Mouse (Mus musculus): ENCODE data around the gene Plb1.
A peak's percentile ranks its signal among the peaks of the same experiment; 100 is the strongest.

Plb1 gene

DNA sequence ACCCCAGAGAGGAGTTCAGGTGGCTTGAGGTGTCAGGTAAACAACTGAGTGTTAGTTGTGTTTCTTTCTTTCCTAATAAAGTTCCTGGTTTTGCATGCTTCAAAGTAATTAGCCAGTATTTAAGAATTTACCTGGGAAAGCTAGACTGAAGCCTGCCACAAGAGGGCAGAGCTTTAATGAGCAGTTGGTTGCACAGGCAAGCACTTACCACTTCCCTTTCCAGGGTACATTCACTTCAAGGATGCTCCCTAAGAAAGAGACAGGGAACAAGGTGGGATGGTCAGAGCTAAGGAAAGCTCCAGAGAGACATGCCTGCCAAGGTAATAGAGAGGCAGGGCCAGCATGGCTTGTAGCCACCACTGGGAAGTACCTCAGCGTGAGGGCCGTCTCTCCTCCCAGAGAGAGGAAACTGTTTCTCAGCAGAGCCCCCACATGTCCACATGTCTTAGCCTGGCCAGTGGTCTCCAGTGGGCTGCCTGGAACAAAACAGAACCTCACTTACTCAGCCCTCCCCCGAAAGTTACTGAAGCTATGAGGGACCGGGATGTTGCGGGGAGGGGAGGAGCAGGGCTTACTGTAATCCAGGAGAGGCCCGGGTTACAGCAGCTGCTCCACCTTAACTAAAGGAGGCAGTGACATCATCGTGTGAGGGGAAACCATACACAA lies 89.8 kb downstream of the Plb1 start:
- no peak for DNase-seq (ENCODE audit: extremely low read depth, low read depth, low spot score)

DNA sequence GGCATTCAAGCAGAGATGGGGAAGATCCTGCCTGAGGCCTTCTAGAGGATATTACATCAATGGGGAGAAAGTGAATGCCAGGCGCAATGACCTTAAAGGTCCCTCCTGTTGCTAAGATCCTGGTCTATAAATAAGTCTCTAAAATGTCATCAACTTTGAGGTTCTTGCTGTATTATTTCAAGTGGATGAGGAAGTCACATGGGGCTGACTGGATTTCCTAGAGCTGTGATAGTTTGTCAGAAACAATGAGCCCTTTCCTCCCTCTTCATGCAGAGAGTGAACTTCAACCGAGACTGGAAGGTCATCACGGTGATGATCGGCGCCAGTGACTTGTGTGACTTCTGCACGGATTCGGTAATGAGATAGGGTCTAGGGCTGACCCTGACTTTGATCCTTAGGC lies 95.6 kb downstream of the Plb1 start:
- DNase-seq (ENCODE audit: extremely low read depth, low read depth, low spot score) = no peak

DNA sequence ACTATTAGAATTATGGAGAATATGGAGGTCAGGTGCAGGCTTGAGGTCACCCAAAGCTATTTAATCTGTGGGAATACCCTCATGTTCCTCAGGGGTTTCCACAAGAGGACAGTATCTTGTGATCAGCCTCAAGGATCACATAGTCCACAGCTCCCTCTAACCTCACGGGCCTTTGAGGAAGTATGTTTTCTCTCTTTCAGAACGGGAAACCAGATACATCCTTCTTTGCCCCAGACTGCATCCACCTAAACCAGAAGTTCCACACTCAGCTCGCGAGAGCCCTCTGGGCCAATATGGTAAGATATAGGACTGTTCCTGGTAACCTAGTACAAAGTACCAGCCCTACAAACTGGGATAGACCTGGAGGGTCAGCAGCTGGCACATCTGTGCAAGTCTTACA lies 100.1 kb downstream of the Plb1 start:
- DNase-seq (ENCODE audit: extremely low read depth, low read depth, low spot score) = no peak

DNA sequence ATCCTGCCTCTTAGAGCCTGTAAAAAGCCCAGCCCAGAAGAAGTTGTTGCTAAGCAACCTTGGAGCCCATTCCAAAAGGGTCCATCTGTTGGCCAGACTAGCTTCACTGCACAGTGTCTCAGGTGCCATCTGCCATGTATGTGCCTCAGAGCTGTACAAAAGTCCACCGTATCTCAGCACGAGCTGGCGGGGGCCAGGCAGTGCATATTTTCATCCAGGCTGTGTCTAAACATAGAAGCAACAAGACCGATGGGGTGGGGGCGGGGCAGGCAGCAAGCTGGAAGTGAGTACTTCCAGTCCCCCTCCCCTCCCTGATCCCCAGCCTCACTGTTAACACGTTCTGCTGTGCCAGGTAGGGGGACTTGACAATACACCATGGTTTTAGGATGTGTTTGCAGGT lies 102.7 kb downstream of the Plb1 start:
- no peak for DNase-seq (ENCODE audit: extremely low read depth, low read depth, low spot score)

DNA sequence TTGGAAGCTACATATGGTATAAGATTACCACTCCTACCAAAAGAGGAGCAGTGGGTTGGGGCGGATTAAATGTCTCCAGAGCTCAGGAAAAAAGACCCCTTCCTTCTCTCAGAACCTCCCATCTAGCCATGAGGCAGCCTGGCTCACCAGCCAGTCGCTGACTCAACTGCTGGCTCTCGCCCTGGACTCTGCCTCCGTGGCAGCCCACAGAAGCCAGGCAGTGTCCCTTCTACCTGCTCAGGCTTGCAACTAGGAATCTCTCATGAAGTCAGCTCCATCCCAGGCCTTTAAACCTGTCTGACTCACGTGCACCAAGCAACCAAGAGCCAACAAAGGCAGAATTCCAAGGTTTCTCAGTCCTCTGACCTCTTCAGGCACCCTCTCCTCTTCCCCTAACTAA lies 103.6 kb downstream of the Plb1 start:
- DNase-seq (ENCODE audit: extremely low read depth, low read depth, low spot score) = peak; percentile 47

DNA sequence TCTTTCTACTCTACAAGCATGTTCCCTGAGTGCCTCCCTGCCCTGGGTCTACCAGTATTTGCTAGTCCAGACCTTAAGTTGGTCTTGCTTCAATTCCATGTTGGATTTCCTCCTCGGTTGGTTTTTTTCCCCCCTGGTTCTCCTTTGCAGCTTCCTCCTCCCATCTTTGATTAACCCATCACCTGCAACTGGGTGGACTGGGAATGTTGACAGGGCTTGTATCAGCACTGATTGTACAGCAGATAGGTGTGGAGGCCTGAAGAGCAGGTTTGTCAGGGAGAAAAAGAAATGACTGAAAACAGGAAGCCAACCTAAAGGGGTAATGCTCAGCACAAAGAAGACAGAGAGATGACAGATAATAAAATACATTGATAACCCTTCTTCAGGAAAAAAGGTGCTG lies 104.8 kb downstream of the Plb1 start:
- DNase-seq (ENCODE audit: extremely low read depth, low read depth, low spot score) = no peak

DNA sequence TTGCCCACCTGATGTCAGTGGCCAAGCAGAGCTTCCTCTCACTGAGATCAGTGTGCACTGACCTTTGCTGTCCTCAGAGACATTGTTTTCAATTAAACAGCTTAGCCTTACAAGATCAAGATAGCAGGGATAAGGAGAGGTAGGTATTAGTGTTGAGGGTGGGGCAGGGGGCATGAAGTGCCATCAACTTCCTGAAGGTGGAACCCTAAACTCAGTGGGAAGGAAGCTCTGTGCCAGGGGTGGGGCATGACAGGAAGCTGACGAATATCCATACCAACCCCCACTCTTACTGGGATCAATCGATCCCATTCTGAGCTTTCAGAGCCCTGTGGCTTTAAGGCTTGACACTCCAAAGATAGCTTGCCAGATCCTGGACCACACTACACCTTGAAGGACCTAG lies 105.8 kb downstream of the Plb1 start:
- no peak for DNase-seq (ENCODE audit: extremely low read depth, low read depth, low spot score)

DNA sequence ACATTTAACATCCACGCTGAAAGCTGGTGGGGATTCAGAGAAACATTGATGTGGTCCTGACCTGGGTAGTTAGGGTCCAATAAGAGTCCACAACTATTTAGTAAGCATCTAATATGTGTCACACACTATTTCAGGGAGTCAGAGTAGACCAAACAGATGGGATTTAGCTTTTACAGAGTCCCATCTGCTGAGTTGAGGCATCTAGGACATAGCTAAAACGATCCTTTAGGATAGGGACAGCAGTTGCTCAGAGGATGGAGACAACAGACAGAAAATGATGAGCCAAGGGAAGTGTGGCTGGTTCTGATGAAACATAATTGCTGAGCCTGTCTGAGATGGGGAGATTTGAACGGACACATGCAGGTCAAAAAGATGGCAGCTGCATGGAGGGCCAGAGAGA lies 106.3 kb downstream of the Plb1 start:
- DNase-seq (ENCODE audit: extremely low read depth, low read depth, low spot score) = no peak

DNA sequence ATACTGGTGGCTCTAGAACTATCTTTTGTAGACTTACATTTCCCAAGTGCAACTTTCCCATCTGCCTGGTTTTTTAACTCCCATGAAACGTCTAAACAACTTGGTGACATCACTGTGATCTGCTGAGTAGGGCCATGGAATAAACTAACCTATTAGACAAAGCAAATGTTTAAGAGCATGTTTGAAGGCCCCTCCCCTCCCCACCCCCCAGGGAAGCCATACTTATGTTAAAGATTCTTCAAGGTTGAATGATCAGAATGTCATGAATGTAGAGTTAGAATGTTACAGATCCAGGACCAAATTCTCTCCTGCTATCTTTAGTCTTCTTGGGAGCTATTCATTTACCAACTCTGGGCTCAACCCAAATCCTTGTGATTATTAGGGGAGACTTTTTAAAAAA lies 107.7 kb downstream of the Plb1 start:
- no peak for DNase-seq (ENCODE audit: extremely low read depth, low read depth, low spot score)

DNA sequence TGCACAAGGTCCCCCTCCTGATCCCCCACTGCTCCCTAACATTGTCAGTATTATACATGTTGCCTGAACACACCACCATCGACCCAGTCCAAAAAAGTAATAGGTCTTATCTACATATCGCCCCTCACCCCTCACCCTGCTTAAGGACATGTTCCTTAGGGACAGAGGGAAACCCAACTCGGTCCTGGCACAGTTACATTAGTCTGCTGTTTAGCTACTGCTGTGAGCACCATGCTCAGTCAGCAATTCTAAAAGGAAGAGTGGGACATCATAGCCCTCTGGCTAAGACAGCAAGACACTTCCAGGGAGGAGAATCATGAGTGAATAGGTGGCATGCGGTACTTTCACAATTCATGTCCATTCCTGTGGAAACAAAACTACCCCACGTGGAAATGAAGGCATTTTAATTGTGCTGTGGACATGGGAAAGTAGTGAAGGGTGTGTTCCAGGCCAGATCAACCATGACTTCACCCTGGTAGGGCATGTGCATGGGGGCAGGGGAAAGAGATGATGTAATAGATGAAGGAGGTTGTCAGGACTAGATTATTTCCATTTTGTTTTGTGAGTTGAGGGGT lies 110.3 kb downstream of the Plb1 start:
- no peak for DNase-seq (ENCODE audit: extremely low read depth, low read depth, low spot score)

DNA sequence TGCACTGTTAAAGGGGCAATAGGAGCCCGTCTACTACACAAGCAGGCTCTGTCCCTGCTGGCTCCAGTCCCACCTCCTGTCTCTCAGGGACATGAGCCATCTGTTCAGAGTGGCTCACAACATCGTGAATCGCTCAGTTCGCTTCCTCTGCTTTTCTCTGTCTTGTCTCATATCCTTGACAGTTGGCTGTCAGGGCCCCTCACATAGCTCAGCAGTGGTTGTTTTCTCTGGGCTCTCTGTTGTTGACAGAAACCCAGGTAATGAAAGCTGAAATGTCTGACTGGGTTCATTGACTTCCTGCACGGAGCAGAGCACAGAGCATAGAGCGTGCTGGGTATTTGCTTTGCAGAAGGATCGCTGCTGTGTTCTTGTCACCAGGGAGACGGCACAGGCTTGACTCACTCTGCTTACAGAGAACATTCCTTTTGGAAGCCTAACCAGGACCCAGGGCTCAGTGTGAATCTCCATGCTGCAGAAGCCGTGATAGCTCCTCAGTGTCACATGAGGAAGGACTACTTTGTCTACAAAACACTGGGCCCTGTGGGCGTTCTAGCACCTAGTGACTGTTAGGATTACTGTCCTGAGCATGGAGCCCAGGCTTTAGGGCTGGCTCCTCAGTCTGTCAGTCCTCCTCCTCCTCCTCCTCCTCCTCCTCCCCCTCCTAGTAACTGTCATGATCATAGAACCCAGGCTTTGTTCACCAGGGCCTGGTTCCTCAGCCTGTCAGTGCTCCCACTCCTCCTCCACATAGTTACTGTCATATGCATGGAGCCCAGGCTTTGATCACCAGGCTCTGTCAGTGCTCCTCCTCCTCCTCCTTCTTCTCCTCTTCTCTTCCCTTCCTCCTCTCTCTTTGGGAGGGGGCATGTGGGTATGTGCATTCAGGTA lies 113.8 kb downstream of the Plb1 start:
- no peak for DNase-seq (ENCODE audit: extremely low read depth, low read depth, low spot score)

DNA sequence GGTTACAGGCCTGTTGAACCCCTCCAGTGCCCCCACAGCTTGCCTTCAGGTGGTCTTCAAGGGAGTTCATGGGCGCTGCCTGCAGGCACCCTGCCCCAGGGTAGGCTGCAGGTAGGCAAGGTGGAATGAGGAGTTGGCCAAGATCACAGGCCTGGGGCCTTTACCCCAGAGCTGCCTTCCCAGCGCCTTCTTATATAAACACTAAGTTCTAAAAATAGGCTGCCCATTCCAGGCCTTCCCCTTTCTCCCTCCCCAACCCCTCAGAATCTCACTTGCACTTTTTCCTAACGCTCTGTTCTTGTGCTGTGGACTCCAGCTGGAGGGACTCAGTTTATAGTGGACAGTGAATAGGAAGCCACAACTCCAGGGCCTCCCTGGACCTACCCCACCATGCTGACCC lies 117.2 kb downstream of the Plb1 start:
- DNase-seq (ENCODE audit: extremely low read depth, low read depth, low spot score) = no peak

DNA sequence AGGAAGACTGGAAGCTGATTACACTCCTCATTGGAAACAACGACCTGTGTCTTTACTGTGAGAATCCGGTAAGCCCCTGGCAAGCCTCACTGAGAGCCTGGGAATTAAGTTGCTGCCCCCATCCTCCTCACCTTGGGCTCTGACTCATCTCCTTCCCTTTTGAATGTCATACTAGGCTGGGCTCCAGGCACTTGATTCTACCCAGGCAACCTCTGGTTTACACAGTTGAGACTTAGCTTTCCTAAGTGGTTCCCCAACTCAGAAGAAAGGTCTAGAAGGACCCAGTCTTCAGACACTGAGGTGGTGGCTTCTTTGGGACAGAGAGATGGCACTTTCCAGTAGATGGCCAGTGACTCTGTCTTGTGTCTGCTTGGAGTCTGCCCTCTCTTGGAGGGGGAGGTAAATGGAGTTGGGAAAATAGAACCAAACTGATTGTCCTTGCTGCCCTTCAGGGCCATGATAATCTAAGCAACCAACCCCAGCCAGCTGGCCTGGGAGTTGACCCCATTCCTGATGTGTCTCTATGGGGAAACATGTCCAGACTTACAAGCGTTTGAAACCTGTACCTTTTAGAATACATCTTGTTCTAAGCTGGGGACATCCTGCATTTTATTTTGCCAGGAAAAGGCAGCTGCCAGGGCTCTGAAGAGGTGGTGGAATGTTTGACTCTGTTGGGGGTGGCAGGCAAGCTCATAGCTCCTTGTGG lies 118.2 kb downstream of the Plb1 start:
- DNase-seq (ENCODE audit: extremely low read depth, low read depth, low spot score) = no peak

DNA sequence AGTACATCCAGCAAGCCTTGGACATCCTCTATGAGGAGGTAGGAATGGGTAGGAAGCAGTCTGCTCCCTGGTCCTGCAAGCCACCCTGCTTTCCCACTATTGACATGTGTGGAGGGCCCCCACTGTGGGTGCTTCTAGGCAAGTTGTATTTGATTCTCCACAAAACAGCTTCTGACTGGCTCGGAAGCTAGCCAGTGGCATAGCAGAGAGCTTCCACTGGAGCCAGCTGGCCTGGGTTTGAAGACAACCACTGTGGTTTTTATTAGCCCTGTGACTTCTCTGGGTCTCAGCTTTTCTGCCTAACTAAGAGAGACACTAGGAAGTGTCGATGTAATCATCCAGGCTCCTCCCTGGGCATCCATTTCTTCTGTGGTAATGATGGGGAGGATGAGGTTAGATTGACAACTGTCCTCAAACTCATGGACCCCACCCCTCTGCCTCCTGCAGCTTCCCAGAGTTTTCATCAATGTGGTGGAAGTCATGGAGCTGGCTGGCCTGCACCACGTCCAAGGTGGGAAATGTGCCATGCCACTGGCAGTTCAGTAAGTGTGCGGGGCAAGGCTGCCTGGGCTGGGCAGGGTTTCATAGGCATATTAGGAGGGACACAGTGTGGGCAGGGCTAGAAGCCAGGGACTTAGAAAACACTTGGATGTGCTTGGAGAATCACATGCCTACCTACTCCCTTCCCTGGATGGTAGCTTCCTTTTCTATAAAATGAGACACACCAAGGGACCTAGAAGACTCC lies 119.4 kb downstream of the Plb1 start:
- no peak for DNase-seq (ENCODE audit: extremely low read depth, low read depth, low spot score)

DNA sequence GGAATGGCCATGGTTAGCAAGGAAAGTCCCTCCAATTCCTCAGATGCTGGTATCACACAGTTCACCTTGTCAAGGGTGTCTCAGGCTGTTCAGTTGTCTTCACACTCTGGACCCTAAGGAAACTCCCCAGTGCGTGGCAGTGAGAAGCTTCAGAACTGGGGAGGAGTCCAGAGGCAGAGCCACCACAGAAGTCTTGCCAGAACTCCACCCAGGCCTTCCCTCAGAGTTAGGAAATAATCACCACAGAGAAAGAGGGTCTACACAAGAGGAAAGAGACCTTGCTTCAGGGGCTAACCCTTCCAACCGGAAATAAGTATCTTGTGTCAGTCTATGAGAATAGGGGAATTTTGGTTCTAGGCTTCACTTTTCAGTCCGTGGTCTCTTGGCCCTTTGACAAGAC lies 120.3 kb downstream of the Plb1 start:
- DNase-seq (ENCODE audit: extremely low read depth, low read depth, low spot score) = no peak

DNA sequence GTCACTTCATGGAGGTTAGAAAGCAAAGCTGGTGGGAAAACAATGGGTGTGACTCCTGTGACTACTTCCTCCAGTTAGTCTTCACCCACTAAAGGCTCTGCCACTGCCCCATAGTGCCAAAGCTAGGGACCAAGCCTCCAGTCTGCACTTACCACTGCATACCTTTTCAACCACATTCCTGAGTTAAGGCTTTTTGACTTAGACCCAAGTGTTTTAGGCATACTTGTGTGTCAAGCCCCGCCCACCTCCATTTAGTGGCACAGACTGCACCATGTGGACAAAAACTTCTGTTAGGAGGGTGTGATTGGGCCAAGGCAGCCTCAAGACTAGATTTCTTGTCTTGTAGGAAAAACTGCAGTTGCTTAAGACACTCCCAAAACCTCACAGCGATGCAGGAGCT lies 120.8 kb downstream of the Plb1 start:
- DNase-seq (ENCODE audit: extremely low read depth, low read depth, low spot score) = no peak

DNA sequence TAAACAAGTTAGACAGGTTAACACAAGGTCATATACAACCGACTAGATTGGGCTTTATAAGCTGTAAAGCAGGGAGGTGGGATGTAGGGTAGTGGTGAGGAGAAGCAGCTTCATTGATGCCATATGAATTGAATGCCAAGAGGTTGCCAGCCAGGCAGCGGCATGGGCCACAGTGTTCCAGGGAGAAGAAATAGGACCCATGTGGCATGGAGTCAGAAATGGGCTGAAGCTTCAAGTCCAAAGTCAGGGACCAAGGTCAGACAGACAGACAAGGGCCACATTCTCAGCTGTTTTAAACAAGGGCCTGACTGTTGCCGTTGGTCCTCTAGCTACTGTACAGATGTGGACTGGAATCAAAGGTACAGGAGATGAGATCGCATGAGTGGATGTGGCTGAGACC lies 128.0 kb downstream of the Plb1 start:
- DNase-seq (ENCODE audit: extremely low read depth, low read depth, low spot score) = no peak

DNA sequence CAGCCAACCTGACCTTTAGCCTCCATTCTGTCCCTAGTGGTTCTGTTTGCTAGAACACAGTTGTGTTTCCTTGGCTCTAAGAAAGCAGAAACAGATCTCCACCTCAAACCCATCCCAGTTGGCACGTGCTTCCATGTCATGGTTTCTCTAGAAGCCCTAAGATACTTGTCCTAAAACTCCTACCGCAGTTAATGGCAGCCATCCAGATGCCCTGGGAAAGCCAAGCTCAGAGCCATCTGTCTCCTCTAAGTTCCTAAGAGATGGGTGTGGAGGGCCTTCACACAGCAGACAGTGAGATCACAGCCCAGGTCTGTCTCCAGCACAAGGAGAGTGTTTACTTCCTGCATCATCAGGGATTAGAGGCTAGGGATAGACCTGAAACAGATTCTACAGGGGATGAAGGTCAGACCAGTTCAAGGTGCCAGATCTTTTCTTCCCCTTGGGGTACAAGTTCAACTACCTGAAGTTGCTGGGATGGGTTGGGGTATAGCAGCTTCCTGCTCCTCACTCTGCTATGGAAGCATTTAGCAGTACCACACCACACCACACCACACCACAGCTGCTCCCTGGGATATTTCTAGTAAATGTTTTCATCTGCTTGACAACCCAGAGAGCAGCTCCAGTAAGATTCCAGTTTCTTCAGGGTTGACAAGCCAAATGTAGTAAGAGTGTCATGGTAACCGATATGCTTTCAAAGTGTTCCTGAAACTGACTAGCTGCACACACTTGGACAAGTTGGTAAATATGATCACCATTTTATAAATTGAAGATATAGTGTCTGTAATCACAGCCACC lies 129.1 kb downstream of the Plb1 start:
- DNase-seq (ENCODE audit: extremely low read depth, low read depth, low spot score) = no peak

DNA sequence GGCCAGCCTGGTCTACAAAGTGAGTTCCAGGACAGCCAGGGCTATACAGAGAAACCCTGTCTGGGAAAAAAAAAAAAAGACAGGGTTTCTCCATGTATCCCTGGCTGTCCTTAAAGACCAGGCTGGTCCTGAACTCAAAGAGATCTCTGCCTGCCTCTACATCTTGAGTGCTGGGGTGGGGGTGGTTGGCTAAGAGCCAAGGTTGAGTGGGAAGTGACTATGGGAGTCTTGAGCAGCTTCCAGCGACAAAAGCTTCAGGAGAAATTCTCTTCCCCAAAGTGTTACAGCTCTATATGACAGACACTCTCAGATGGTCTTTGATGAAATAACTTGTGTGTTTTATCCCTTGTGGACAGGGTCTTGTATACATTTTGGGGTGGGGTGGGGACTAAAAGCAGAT lies 136.9 kb downstream of the Plb1 start:
- DNase-seq (ENCODE audit: extremely low read depth, low read depth, low spot score) = no peak

DNA sequence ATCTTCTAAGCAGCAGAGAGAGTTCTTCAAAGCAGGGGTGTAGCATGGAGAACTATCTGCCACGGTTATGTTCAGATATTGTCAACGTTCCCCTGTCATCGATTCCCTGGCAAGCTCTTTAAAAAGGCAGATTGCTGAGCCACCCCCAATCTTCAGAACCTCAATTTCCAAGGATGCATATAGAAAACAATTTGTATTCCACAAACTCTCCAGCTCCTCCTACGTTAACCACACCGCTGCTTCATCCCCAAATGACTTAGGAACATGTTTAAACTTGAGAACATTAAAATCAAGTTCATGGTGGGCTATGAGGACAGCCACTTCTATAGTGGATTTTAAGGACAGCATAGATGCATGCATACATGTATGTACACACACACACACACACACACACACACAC lies 138.7 kb downstream of the Plb1 start:
- no peak for DNase-seq (ENCODE audit: extremely low read depth, low read depth, low spot score)

Measured in fat pad, adult 2 months (tissue).